Mouse (Mus musculus) embryonic facial prominence, embryonic 15.5 days (tissue): ENCODE results near the gene Rad51b. TPM values are rescaled to one million over a fixed set of nuclear protein-coding genes. Genes with fewer than 3 reads are reported as not detected.
A peak's percentile ranks its signal among the peaks of the same experiment; 100 is the strongest.

ENCODE experiments used
- ATAC-seq: fragments of 200-750 bp; cut with Nextera tagmentation; 2 replicates; pipeline ENCODE4 v1.8.0; 2017; ENCODE audit warnings: low read depth, moderate TSS enrichment; ENCODE audit not compliant: insufficient number of reproducible peaks, low FRiP score, low TSS enrichment
- H3K27ac ChIP-seq: fragments of 300-500 bp; sonication (generic); replicated peaks from 2 replicates; pipeline ENCODE4 v1.5.1; 2015; ENCODE audit warnings: mild to moderate bottlenecking, inconsistent platforms
- H3K27me3 ChIP-seq: fragments of 300-500 bp; sonication (generic); 2 replicates; pipeline ENCODE4 v1.6.1; 2015; ENCODE audit warnings: inconsistent platforms
- H3K36me3 ChIP-seq: fragments of 300-500 bp; sonication (generic); 2 replicates; pipeline ENCODE4 v1.6.1; 2015; ENCODE audit warnings: mild to moderate bottlenecking, inconsistent platforms
- H3K4me1 ChIP-seq: fragments of 300-500 bp; sonication (generic); 2 replicates; pipeline ENCODE4 v1.6.1; 2015; ENCODE audit warnings: inconsistent platforms
- H3K4me2 ChIP-seq: fragments of 300-500 bp; sonication (generic); replicated peaks from 2 replicates; pipeline ENCODE4 v1.6.1; 2015; ENCODE audit warnings: mild to moderate bottlenecking, inconsistent platforms
- H3K4me3 ChIP-seq: fragments of 300-500 bp; sonication (generic); replicated peaks from 2 replicates; pipeline ENCODE4 v1.5.1; 2015; ENCODE audit warnings: mild to moderate bottlenecking, inconsistent platforms
- H3K9ac ChIP-seq: fragments of 300-500 bp; sonication (generic); 2 replicates; pipeline ENCODE4 v1.6.1; 2015; ENCODE audit warnings: inconsistent platforms
- H3K9me3 ChIP-seq: fragments of 300-500 bp; sonication (generic); replicated peaks from 2 replicates; pipeline ENCODE4 v1.6.1; 2016; ENCODE audit warnings: inconsistent platforms
- WGBS: fragments of 180-500 bp; shearing (Covaris S2); methylation state at CpG from one replicate; pipeline ENCODE4 v1.1.7; 2015; 5-methylcytosine and 5-hydroxymethylcytosine counted together
- polyA plus RNA-seq: library from polyadenylated mRNA; unstranded; fragments of >200 nt; fragmentation: Nextera tagmentation; extraction: Ambion mirVana; gene quantifications from 2 replicates; pipeline ENCODE4 v1.2.1, GENCODE M21; 2015

The Rad51b gene
- polyA plus RNA-seq, 1 experiment from 2014 or later, result 7.3 TPM

DNA sequence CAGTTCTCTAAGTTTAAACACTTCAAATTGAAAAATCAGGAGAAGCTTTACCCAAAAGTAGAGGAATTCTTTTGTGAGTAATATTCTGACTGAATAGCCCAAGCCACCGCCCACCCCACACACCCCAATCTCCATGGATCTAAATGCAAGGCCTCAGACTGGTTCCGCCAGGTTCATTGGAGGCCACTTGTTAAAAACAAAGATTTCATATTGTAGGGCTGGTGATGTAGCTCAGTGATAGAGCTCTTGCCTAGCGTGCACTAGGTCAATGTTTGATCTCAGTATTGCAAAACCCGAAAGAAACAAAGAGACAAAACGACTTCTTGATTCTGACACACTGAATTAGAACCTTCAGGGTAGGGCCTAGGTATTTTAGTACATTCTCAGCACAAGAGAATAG lies 60.5 kb downstream of the Rad51b start:
- H3K9me3 ChIP-seq, result no peaks in the 10 kb centered on the region
- no peaks in the 10 kb centered on the region for H3K36me3 ChIP-seq
- H3K27ac ChIP-seq, result no peak overlapping the region
- no peaks in the 10 kb centered on the region for H3K27me3 ChIP-seq
- peaks cover 23% of the 10 kb centered on the region for H3K4me1 ChIP-seq
- H3K9ac ChIP-seq, result no peak overlapping the region
- H3K4me2 ChIP-seq, result no peak overlapping the region
- no peak overlapping the region for H3K4me3 ChIP-seq
- 77% methylated on average over 5 of the region's 5 CpGs for WGBS
- ATAC-seq, result no peak

DNA sequence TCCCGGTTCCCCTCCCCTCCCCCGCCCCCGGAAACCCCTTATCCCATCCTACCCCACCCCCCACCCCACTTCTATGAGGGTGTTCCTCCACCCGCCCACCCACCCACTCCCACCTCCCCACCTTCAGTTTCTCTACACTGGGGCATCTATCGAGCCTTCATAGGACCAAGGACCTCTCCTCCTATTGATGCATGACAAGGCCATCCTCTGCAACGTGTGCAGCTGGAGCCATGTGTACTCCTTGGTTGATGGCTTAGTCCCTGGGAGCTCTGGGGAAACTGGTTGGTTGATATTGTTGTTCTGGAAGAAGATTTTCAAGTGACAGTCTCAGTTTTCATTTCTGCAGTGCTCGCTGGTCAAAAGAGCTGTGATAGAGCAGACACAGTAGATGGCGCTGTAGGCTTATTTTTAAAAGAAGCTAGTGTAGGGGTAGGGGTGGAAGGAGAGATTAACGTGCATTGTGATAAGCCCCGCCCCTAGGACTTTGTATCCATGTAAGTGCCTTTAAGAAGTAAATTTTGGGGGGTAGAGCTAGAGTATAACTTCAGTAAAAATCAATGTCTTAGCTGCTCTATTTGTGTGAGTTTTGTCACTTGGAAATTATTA lies 61.6 kb downstream of the Rad51b start:
- 18% methylated on average over 10 of the region's 10 CpGs for WGBS
- Histone ChIP-seq H3K27me3 (no peaks in the 10 kb centered on the region), H3K27ac (no peak overlapping the region), H3K4me1 (peaks cover 19% of the 10 kb centered on the region), H3K4me2 (no peak overlapping the region), H3K9me3 (no peaks in the 10 kb centered on the region), H3K4me3 (no peak overlapping the region), H3K36me3 (no peaks in the 10 kb centered on the region), H3K9ac (no peak overlapping the region)
- ATAC-seq, result no peak; the same call in 1 of the 2 replicates

DNA sequence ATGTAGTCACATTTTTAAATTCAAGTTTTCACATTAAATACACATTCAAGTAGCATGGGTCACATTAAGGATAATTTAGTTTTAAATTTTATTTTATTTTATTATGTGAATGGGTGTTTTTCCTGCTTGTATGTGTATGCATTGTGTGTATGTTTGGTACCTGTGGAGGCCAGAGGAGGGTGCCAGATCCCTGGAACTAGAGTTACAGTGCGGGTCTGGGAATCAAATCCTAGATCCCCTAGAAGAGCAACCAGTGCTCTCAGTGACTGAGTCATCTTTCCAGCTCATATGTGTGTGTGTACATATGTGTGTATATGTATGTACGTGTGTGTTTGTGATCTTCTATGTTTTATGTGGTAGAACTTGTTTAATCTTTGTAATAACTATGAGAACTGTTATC lies 62.3 kb downstream of the Rad51b start:
- H3K27me3 ChIP-seq, result no peaks in the 10 kb centered on the region
- no peak overlapping the region for H3K4me2 ChIP-seq
- ATAC-seq, result no peak
- no peak overlapping the region for H3K4me3 ChIP-seq
- no peaks in the 10 kb centered on the region for H3K36me3 ChIP-seq
- peaks cover 12% of the 10 kb centered on the region for H3K4me1 ChIP-seq
- H3K27ac ChIP-seq, result no peak overlapping the region
- 98% methylated on average over 2 of the region's 2 CpGs for WGBS
- H3K9me3 ChIP-seq, result no peaks in the 10 kb centered on the region
- H3K9ac ChIP-seq, result no peak overlapping the region

DNA sequence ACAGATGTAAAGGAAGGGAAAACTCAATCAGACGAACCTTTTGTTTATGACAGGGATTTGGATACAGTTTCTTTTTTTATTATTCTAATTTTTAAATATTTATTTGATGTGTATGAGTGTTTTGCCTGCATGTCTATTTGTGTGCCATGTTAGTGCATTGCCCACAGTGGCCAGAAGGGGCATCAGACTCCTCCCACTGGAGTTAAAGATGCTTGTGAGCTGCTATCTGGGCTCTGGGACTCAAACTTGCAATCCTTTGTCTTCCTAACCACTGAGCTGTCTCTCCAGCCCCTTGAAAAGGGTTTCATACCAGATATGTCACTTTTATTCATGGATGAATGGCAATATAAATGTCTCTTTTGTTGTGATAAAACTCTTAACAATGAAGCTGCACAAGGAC lies 65.1 kb downstream of the Rad51b start:
- H3K27me3 ChIP-seq, result no peaks in the 10 kb centered on the region
- no peak overlapping the region for H3K4me2 ChIP-seq
- no peak for ATAC-seq
- H3K9me3 ChIP-seq, result no peaks in the 10 kb centered on the region
- no peaks in the 10 kb centered on the region for H3K36me3 ChIP-seq
- H3K27ac ChIP-seq, result no peak overlapping the region
- no peak overlapping the region for H3K9ac ChIP-seq
- H3K4me3 ChIP-seq, result no peak overlapping the region
- 69% methylated on average over 1 of the region's 1 CpGs for WGBS
- no peaks in the 10 kb centered on the region for H3K4me1 ChIP-seq

DNA sequence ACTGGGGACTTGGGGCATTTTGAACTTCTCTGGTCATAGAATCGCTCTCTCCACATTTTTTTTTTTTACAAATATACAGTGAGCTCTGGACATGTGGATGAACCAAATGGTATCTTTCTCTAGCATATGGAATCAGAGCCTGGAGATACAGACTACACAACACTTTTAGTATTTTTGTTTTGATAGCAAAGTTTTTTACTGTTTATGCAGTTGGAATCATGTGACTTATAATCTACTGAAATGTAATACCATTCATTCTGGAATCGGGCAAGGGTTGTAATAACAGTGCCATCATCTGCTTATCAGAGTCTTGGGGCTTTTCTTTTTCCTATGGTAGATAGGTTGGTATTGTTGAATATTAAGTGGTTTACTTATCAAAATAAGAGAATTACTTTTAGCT lies 67.2 kb downstream of the Rad51b start:
- Histone ChIP-seq H3K36me3 (no peaks in the 10 kb centered on the region), H3K4me1 (no peaks in the 10 kb centered on the region), H3K9me3 (no peaks in the 10 kb centered on the region), H3K27ac (no peak overlapping the region), H3K4me3 (no peak overlapping the region), H3K9ac (no peak overlapping the region), H3K27me3 (no peaks in the 10 kb centered on the region), H3K4me2 (no peak overlapping the region)
- 84% methylated on average over 2 of the region's 2 CpGs for WGBS
- ATAC-seq, result no peak

DNA sequence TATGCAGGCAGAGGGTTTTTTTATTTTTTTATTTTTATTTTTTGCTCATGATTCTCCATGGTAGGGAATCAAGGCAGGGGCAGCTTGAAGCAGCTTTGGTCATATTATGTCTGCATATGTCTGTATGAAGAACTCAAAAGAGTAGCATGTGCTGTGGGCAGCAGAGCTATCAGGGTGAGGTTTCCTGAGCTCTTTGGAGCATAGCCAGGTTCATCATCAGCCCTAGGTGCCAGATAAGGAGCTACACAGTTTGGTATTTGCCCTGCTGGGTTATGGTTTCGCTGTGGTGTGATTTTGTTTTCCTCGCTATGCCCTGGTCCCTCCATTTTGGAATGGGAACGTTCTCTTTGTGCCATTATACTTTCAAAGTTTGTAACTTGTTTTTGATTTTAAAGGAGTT lies 71.7 kb downstream of the Rad51b start:
- ATAC-seq, result no peak
- H3K4me1 ChIP-seq, result peaks cover 11% of the 10 kb centered on the region; the same call in 1 of the 2 replicates
- H3K27ac ChIP-seq, result no peak overlapping the region
- no peaks in the 10 kb centered on the region for H3K9me3 ChIP-seq
- no peak overlapping the region for H3K4me3 ChIP-seq
- H3K4me2 ChIP-seq, result no peak overlapping the region
- no peak overlapping the region for H3K9ac ChIP-seq
- WGBS, result 86% methylated on average over 3 of the region's 3 CpGs
- H3K27me3 ChIP-seq, result no peaks in the 10 kb centered on the region
- no peaks in the 10 kb centered on the region for H3K36me3 ChIP-seq

DNA sequence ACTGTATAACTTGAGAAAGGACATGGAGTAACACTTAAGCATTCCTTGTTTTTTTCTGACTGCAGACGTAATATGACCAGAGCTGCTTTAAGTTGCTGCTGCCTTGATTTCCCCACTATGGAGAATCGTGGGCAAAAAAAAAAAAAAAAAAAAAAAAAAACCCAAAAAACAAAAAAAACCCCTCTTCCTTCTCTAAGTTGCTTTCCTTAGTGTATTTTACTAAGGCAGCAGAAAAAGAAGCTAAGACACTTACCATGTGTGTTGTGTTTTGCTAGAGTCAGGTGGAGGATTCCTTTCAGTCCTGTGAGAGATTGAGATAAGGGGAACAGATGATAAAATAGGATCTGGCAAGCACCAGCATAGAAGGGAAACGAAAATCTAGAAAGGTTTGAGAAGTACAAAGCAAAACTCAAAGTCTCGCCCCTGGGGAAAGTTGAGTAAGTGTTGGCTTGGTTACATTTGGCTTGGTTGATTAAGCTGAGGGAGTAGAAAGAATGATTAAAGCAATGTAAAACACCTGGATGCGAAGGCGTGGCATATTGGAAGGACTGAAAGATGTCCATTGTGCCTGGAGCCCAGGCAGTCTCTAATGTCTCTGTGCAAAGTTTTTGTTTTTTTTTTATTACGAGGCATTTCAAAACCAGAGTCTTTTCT lies 72.6 kb downstream of the Rad51b start:
- H3K4me2 ChIP-seq, result no peak overlapping the region
- peak overlapping the region; percentile 36; the same call in 1 of the 2 replicates for H3K27ac ChIP-seq
- H3K27me3 ChIP-seq, result no peaks in the 10 kb centered on the region
- WGBS, result 53% methylated on average over 7 of the region's 7 CpGs
- H3K4me1 ChIP-seq, result peaks cover 14% of the 10 kb centered on the region; the same call in 1 of the 2 replicates
- no peaks in the 10 kb centered on the region for H3K9me3 ChIP-seq
- H3K36me3 ChIP-seq, result no peaks in the 10 kb centered on the region
- H3K9ac ChIP-seq, result no peak overlapping the region
- H3K4me3 ChIP-seq, result no peak overlapping the region
- ATAC-seq, result no peak

DNA sequence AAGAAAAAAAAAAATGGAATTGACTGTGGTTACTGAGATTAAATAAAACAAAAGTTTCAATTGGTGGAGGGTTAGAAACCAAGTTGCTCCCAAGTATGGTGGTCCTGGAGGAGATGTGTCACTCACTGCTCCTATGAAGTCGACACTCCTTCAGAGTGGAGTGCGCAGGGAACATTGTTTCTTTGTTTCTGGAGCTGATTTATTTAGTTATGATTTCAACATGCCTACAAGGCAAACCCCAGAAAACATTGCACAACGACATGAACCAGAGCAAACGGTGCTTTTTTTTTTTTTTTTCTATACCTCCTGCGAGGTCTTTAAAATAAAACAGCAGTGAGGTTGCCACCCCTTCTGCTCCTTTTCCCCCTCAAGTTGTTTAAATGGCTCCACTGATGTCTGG lies 75.6 kb downstream of the Rad51b start:
- Histone ChIP-seq H3K27me3 (no peaks in the 10 kb centered on the region), H3K4me2 (no peak overlapping the region), H3K9ac (no peak overlapping the region), H3K36me3 (no peaks in the 10 kb centered on the region), H3K9me3 (no peaks in the 10 kb centered on the region), H3K27ac (peak overlapping the region; percentile 29; the same call in 1 of the 2 replicates), H3K4me1 (peaks cover 14% of the 10 kb centered on the region), H3K4me3 (no peak overlapping the region)
- ATAC-seq, result no peak
- 25% methylated on average over 5 of the region's 5 CpGs for WGBS

DNA sequence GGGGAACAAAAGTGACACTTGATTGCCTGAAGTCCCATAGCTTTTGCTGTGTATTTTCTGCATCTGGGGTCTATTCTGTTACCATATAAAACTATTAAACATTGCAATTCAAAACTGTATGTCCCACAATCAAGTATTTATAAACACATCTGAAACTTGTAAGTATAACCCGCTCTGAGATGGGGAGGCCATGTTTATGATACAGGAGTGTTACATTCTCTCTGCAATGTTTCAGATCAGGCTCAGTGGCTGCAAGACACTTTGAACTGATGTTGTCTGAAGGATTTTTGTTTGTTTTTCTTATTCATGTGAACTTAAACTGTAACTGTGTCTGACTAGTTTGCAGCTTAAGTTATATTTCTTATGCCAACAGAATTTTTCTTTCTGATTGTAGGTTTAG lies 80.3 kb downstream of the Rad51b start:
- ATAC-seq, result no peak
- H3K27ac ChIP-seq, result no peak overlapping the region; the same call in 1 of the 2 replicates
- no peaks in the 10 kb centered on the region for H3K27me3 ChIP-seq
- 32% methylated on average over 1 of the region's 1 CpGs for WGBS
- H3K9ac ChIP-seq, result no peak overlapping the region
- no peaks in the 10 kb centered on the region for H3K9me3 ChIP-seq
- H3K4me2 ChIP-seq, result no peak overlapping the region
- H3K36me3 ChIP-seq, result no peaks in the 10 kb centered on the region
- H3K4me1 ChIP-seq, result peaks cover 29% of the 10 kb centered on the region
- no peak overlapping the region for H3K4me3 ChIP-seq

DNA sequence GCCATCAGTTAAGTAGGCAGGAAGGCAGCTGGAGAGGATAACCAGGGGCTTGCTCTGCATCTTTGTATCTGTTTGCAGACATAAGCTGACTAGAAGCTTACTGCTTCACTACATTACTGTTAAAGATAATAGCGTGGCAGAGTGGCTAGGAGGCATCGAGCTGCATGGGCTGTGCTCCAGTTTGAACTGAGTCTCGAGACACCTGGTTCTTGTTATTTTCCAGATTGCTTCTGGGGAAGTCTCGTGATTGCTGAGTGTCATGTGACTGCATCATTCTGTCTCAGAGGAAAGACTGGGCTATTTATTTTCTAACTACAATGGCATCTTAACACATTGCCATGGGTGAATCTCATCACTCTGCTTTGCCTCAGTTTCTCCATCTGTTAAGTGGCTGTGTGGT lies 80.8 kb downstream of the Rad51b start:
- Histone ChIP-seq H3K4me3 (no peak overlapping the region), H3K4me1 (peaks cover 28% of the 10 kb centered on the region), H3K36me3 (no peaks in the 10 kb centered on the region), H3K9me3 (no peaks in the 10 kb centered on the region), H3K9ac (no peak overlapping the region), H3K4me2 (no peak overlapping the region), H3K27me3 (no peaks in the 10 kb centered on the region), H3K27ac (peak overlapping the region; percentile 48; the same call in 1 of the 2 replicates)
- no peak; the same call in 1 of the 2 replicates for ATAC-seq
- WGBS, result 11% methylated on average over 4 of the region's 4 CpGs

DNA sequence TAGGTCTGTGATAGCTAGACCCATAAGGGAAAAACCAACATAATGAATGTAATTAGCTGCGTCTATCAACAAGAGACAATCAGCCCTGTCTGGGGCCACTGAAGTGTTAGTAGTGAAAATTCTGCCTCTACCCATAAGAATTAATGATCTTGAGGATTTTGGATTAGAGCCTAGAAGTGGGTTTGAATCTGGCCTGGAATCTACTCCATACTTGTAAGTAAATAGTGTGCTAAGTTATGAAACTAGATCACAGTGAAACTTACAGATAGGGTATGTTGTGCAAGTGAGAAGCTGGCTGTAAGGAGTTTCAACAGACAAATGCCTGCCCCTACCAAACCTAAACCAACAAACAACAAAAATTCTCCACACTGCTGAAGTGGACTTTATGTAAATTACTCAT lies 83.1 kb downstream of the Rad51b start:
- no peak for ATAC-seq
- H3K9me3 ChIP-seq, result no peaks in the 10 kb centered on the region
- peaks cover 36% of the 10 kb centered on the region for H3K4me1 ChIP-seq
- no peaks in the 10 kb centered on the region for H3K36me3 ChIP-seq
- no peak overlapping the region for H3K4me3 ChIP-seq
- H3K27me3 ChIP-seq, result no peaks in the 10 kb centered on the region
- WGBS, result 60% methylated on average over 1 of the region's 1 CpGs
- no peak overlapping the region for H3K27ac ChIP-seq
- no peak overlapping the region for H3K9ac ChIP-seq
- no peak overlapping the region for H3K4me2 ChIP-seq

DNA sequence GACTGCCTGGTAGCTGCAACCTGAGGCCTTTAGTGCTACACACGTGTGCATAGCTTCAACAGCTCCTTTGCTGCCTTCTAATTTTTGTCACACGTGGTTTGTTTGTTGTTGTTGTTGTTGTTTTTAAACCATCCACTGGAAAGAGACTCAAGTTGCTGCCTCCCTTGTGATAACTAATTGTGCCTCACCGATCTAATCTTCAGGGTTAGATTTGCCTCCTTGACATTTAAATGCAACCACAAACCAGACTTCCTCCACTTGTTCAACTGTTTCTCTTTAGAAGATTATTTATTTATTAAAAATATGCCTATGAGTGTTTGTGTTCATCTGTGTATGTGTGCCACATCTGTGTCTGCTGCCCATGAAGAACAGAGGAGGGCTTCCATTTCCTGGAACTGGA lies 84.4 kb downstream of the Rad51b start:
- Histone ChIP-seq H3K9ac (no peak overlapping the region), H3K4me2 (no peak overlapping the region), H3K36me3 (no peaks in the 10 kb centered on the region), H3K9me3 (no peaks in the 10 kb centered on the region), H3K27ac (peak overlapping the region; percentile 36; the same call in 1 of the 2 replicates), H3K4me1 (peaks cover 36% of the 10 kb centered on the region), H3K4me3 (no peak overlapping the region), H3K27me3 (no peaks in the 10 kb centered on the region)
- WGBS, result 67% methylated on average over 3 of the region's 3 CpGs
- ATAC-seq, result no peak
